Mouse (Mus musculus): Measurements from ENCODE around the gene Pan2. TPM values are rescaled to one million over a fixed set of nuclear protein-coding genes. Genes with fewer than 3 reads are reported as not detected.

The Pan2 gene
- total RNA-seq, 2 experiments from 2014 or later: 15.5 to 15.8 TPM

Other genes with a start within 250 kb of the Pan2 start
- 100 to 1,000 TPM; 166 to 168 TPM for gene Ptges3, start 244.4 kb upstream of the Pan2 start, total RNA-seq (2021)
- gene Atp5b, start 220.1 kb upstream of the Pan2 start, total RNA-seq (2021): 1,000 to 10,000 TPM; 1,650 to 1,701 TPM
- 10 to 100 TPM; 32.0 to 35.1 TPM for gene Baz2a, start 211.8 kb upstream of the Pan2 start, total RNA-seq (2021)
- gene Rbms2, start 123.0 kb upstream of the Pan2 start, total RNA-seq (2021): 10 to 100 TPM; 11.3 to 16.1 TPM
- gene Gls2, start 108.9 kb upstream of the Pan2 start, total RNA-seq (2021): 10 to 100 TPM; 12.2 to 17.1 TPM
- gene Spryd4, start 91.5 kb upstream of the Pan2 start, total RNA-seq (2021): 10 to 100 TPM; 11.5 to 12.8 TPM
- not detected for gene Mip, start 77.5 kb upstream of the Pan2 start, total RNA-seq (2021)
- gene Timeless, start 71.3 kb upstream of the Pan2 start, total RNA-seq (2021): 10 to 100 TPM in 1 of 2 experiments, 1 to 10 TPM in 1; 7.8 to 10.1 TPM
- gene Apon, start 49.2 kb upstream of the Pan2 start, total RNA-seq (2021): not detected
- not detected for gene Apof, start 34.7 kb upstream of the Pan2 start, total RNA-seq (2021)
- 10 to 100 TPM; 25.6 to 29.3 TPM for gene Stat2, start 32.8 kb upstream of the Pan2 start, total RNA-seq (2021)
- under 1 TPM in 1 of 2 experiments, not detected in 1; 0.85 TPM for gene Il23a, start 4.6 kb upstream of the Pan2 start, total RNA-seq (2021)
- 10 to 100 TPM; 75.5 to 78.5 TPM for gene Cnpy2, start 19.1 kb downstream of the Pan2 start, total RNA-seq (2021)
- 100 to 1,000 TPM; 277 to 286 TPM for gene Cs, start 34.4 kb downstream of the Pan2 start, total RNA-seq (2021)
- gene Coq10a, start 65.7 kb downstream of the Pan2 start, total RNA-seq (2021): 10 to 100 TPM; 55.6 to 58.8 TPM
- 10 to 100 TPM; 79.0 to 80.3 TPM for gene Ankrd52, start 73.8 kb downstream of the Pan2 start, total RNA-seq (2021)
- under 1 TPM; 0.22 to 0.53 TPM for gene Slc39a5, start 97.9 kb downstream of the Pan2 start, total RNA-seq (2021)
- gene Nabp2, start 108.2 kb downstream of the Pan2 start, total RNA-seq (2021): 10 to 100 TPM; 94.1 to 94.2 TPM
- 10 to 100 TPM; 76.0 to 78.2 TPM for gene Rnf41, start 108.3 kb downstream of the Pan2 start, total RNA-seq (2021)
- 100 to 1,000 TPM; 205 to 222 TPM for gene Smarcc2, start 155.9 kb downstream of the Pan2 start, total RNA-seq (2021)
- gene Myl6, start 190.8 kb downstream of the Pan2 start, total RNA-seq (2021): 100 to 1,000 TPM; 608 to 632 TPM
- 10 to 100 TPM; 25.5 to 29.3 TPM for gene Myl6b, start 195.3 kb downstream of the Pan2 start, total RNA-seq (2021)
- gene Esyt1, start 222.5 kb downstream of the Pan2 start, total RNA-seq (2021): 10 to 100 TPM; 10.1 to 11.9 TPM
- 10 to 100 TPM; 12.2 to 14.0 TPM for gene Zc3h10, start 244.4 kb downstream of the Pan2 start, total RNA-seq (2021)
- gene Rpl41, start 246.0 kb downstream of the Pan2 start, total RNA-seq (2021): 1,000 to 10,000 TPM; 2,468 to 2,532 TPM